Mouse (Mus musculus): ENCODE measurements at regions not wholly inside any gene's neighbourhood (a gene's known extent, or its start where the extent isn't known, plus 50 kb on each side); places are given as distances from the start of the nearest gene placed in this dataset.

DNA sequence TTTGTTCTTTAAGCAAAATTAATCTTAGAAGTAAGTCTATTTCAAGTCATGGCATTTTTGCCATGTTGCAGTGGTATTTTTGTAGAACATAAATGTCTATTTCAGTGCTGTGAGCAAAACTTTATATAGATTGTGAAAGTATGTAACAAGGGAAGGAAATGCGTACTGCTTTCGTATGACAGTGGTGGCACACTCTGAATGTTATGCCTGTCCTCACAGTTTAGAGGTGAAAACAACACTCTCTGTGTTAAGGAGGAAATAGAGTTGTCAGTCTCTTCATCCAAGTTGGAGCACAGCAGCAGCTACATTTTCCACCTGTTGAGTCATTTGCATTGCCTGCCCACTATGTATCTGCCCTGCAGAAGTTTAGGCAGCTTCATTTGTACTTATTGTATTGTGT lies 550.0 kb upstream of the Gm10801 start:
- TF ChIP-seq CTCF (IDR thresholded peaks at IDR 0.05; ENCODE audit: borderline replicate concordance, extremely low read depth, insufficient read depth, insufficient read length) (no peak), POLR2A (IDR thresholded peaks at IDR 0.05; ENCODE audit: borderline replicate concordance, extremely low read depth, insufficient read depth, insufficient read length, poor library complexity, severe bottlenecking) (no peak)
